Mouse (Mus musculus) bone marrow, adult 2 months (tissue): ENCODE data around the gene Ppp1r26. TPM values are rescaled to one million over a fixed set of nuclear protein-coding genes. Genes with fewer than 3 reads are reported as not detected.
"Not testable (repeated sequence)": the region's sequence is repeated elsewhere in the genome, so short reads cannot be mapped to it uniquely, and the experiment has no call there.

ENCODE experiments used
- H3K27ac ChIP-seq: fragments of 200-500 bp; 2 replicates; pipeline ENCODE4 v1.5.1; 2012; ENCODE audit warnings: low read depth, mild to moderate bottlenecking, control low read depth, inconsistent platforms, low read length; ENCODE audit not compliant: control insufficient read depth, poor library complexity, insufficient read depth
- H3K4me1 ChIP-seq: fragments of 200-500 bp; 2 replicates; pipeline ENCODE4 v1.6.1; 2011; ENCODE audit warnings: low read length; ENCODE audit not compliant: control insufficient read depth, insufficient read depth
- H3K4me3 ChIP-seq: fragments of 200-500 bp; replicated peaks from 2 replicates; pipeline ENCODE3; 2011; ENCODE audit warnings: mild to moderate bottlenecking, low read depth, low read length, control low read depth; ENCODE audit not compliant: control insufficient read depth
- CTCF ChIP-seq: fragments of 200-500 bp; IDR thresholded peaks from 2 replicates; pipeline ENCODE4 v1.5.1; 2011; ENCODE audit warnings: low read length, control low read depth; ENCODE audit not compliant: control insufficient read depth, insufficient read depth
- POLR2A ChIP-seq: fragments of 200-500 bp; IDR thresholded peaks from 2 replicates; pipeline ENCODE4 v1.6.1; 2011; ENCODE audit warnings: low read depth, mild to moderate bottlenecking, control low read depth, low read length, borderline replicate concordance; ENCODE audit not compliant: control insufficient read depth
- WGBS: fragments of 180-500 bp; shearing (Covaris S2); methylation state at CpG from one replicate; pipeline ENCODE4 v1.1.7; 2018; 5-methylcytosine and 5-hydroxymethylcytosine counted together
- polyA plus RNA-seq: library from polyadenylated mRNA; stranded (reverse); fragments of >200 nt; gene quantifications from 2 replicates; pipeline ENCODE4 v1.2.4, GENCODE M21; 2011; ENCODE audit warnings: low replicate concordance; ENCODE audit not compliant: missing spikeins, insufficient read depth, insufficient read length

Ppp1r26 gene
- polyA plus RNA-seq, 1 experiment = 0.45 TPM

DNA sequence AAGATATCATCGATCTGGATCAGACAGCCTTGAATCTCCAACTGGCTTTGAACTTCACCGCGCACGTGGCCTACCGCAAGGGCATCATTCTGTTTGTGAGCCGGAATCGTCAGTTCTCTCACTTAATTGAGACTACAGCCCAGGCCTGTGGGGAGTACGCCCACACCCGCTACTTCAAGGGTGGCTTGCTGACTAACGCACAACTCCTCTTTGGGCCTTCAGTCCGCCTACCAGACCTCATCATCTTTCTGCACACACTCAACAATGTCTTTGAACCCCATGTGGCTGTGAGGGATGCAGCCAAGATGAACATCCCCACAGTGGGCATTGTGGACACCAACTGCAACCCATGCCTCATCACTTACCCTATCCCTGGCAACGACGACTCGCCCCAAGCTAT lies 22.9 kb downstream of the Ppp1r26 start:
- H3K27ac ChIP-seq = no peak overlapping the region
- WGBS = 94% methylated on average over 14 of the region's 14 CpGs
- H3K4me1 ChIP-seq = no peaks in the 10 kb centered on the region; the same call in 1 of the 2 replicates
- no peak overlapping the region for H3K4me3 ChIP-seq
- no peak for TF ChIP-seq POLR2A
- TF ChIP-seq CTCF = no peak

GRCm38 (mm10) chr2:28470591-28470990 lies 24.0 kb downstream of the Ppp1r26 start:
- TF ChIP-seq CTCF (no peak), POLR2A (no peak)
- WGBS = 80% methylated on average over 2 of the region's 2 CpGs
- Histone ChIP-seq H3K4me1 (no peaks in the 10 kb centered on the region; the same call in 1 of the 2 replicates), H3K27ac (no peak overlapping the region), H3K4me3 (no peak overlapping the region)

DNA sequence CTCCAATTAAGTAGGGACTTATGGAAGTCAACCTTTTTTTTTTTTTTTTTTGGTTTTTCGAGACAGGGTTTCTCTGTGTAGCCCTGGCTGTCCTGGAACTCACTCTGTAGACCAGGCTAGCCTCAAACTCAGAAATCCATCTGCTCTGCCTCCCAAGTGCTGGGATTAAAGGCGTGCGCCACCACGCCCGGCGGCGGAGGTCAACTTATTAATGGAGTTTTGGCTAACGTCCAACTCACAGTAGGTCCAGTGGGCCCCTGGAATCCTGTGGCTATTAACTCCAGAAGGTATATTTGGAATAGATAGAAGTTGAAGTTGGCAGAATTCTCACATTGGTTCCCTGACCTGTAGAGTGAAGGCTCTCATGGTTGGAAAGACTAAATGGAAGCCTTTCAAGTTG lies 25.4 kb downstream of the Ppp1r26 start:
- WGBS = 90% methylated on average over 8 of the region's 8 CpGs

GRCm38 (mm10) chr2:28477993-28478392 lies 31.4 kb downstream of the Ppp1r26 start:
- not testable (repeated sequence) for H3K27ac ChIP-seq, H3K4me3 ChIP-seq, H3K4me1 ChIP-seq
- WGBS = 80% methylated on average over 5 of the region's 5 CpGs

More for the DNA sequence above, 25.4 kb downstream of the Ppp1r26 start:
- H3K27ac ChIP-seq, H3K4me3 ChIP-seq, H3K4me1 ChIP-seq: not testable (repeated sequence)

GRCm38 (mm10) chr2:28479208-28480204 lies 32.9 kb downstream of the Ppp1r26 start:
- WGBS = 75% methylated on average over 20 of the region's 20 CpGs
- no peak for TF ChIP-seq POLR2A
- TF ChIP-seq CTCF = no peak

GRCm38 (mm10) chr2:28483861-28484260 lies 37.3 kb downstream of the Ppp1r26 start:
- WGBS = 70% methylated on average over 2 of the region's 2 CpGs
- H3K4me1 ChIP-seq = no peaks in the 10 kb centered on the region
- no peak overlapping the region for H3K4me3 ChIP-seq
- TF ChIP-seq POLR2A = no peak
- TF ChIP-seq CTCF = no peak
- no peak overlapping the region for H3K27ac ChIP-seq

More at GRCm38 (mm10) chr2:28479208-28480204, 32.9 kb downstream of the Ppp1r26 start:
- H3K4me3 ChIP-seq = no peak overlapping the region
- no peak overlapping the region for H3K27ac ChIP-seq
- no peaks in the 10 kb centered on the region for H3K4me1 ChIP-seq

GRCm38 (mm10) chr2:28494521-28494920 lies 47.9 kb downstream of the Ppp1r26 start:
- Histone ChIP-seq H3K4me1 (no peaks in the 10 kb centered on the region), H3K27ac (no peak overlapping the region), H3K4me3 (no peak overlapping the region)
- TF ChIP-seq POLR2A (no peak), CTCF (no peak)
- 79% methylated on average over 2 of the region's 2 CpGs for WGBS

- TF ChIP-seq POLR2A = no peak
- peak; percentile 33 for TF ChIP-seq CTCF
- Histone ChIP-seq H3K27ac (no peak overlapping the region), H3K4me1 (no peaks in the 10 kb centered on the region), H3K4me3 (no peak overlapping the region)
- 54% methylated on average over 14 of the region's 14 CpGs for WGBS
Observed at GRCm38 (mm10) chr2:28495207-28495756, 48.7 kb downstream of the Ppp1r26 start.
